Mouse (Mus musculus) cerebellum, adult 8-10 months (tissue): ENCODE measurements around the gene Enoph1.
A peak's percentile ranks its signal among the peaks of the same experiment; 100 is the strongest.

Source experiments
- DNase-seq: peaks from one replicate; pipeline ENCODE4 v3.0.0; 2022

Enoph1 gene

GRCm38 (mm10) chr5:100039602-100040142, at the start of gene Enoph1, which contains the start of gene Hnrnpdl:
TSS of gene Enoph1 (plus strand) at chr5:100039985.
TSS of gene Hnrnpdl (minus strand) at chr5:100039664.
- peak; percentile 95 for DNase-seq

DNA sequence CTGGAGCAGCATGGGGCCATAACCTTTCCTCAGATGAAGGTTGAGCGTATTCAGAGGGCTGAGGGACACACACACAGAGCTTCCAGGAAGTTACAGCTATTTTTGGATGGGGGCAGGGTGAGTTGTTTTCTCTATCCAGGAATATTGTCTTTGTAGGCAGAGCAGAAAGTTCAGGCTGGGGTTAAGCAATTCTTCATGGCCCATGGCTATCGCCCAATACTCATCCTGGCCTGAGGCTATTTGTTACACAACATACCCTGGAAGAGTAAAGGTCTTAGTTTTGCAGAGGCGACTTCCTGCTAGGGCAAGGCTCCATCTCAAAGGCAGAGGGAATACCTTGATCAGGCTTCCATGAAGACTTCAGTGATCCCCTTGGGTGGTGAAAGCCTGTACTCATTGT, 45.6 kb upstream of the Enoph1 start:
- DNase-seq, result no peak

GRCm38 (mm10) chr5:99994680-99995079, 45.1 kb upstream of the Enoph1 start:
- DNase-seq, result no peak

DNA sequence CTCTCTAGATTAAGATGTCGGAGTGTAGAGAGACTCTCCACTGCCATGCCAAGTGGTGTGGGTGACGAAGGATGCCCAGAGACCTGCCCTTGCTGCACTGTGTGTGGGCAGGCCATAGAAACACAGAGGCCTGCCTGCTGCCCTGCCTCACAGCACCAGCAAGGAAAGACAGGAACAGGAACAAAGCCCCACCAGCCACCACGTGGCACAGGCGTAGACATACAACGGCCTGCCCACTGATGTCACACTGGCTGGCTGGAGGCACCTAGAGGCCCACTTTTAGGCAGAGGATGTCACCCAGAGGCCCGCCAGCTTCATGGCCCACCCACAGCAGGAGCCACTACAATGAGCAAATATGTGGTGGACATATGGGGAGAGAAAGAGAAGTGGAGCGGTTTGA, 39.7 kb upstream of the Enoph1 start:
- DNase-seq, result no peak

DNA sequence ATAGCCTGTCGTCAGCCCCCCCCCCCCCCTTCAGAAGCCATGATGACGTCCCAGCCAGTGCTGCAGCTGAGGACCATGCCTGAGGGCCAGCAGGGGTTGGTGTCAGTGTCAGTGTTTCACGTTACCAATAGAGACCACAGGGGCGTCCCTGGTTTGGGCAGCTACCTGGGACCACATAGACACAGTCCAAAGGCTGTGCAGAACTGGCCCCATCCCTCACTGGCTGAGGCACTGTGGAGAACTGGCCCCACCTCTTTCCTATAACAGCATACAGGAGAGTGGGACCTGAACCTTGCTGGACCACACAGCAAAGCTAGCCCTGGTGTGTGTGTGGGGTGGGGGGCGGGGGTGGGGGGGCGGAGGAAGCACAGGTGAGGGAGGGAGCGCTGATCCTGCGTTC, 39.3 kb upstream of the Enoph1 start:
- DNase-seq, result no peak

DNA sequence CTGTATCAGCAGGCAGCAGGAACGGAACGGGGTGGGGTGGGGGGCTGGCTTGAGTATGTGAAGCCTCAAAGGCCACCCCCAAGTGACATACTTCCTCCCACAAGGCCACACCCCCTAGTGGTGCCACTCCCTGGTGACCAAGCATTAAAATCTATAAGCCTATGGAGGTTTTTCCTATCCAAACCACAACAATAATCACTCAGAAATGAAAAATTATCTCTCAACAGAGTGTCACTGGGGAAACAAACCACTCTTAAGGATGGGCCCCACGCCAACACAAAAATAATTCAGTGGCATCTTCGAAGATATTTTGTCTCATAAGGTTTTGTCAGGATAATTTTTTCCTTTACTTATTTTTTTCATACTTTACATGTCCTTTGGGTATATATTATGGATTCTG, 35.9 kb upstream of the Enoph1 start:
- DNase-seq, result no peak

DNA sequence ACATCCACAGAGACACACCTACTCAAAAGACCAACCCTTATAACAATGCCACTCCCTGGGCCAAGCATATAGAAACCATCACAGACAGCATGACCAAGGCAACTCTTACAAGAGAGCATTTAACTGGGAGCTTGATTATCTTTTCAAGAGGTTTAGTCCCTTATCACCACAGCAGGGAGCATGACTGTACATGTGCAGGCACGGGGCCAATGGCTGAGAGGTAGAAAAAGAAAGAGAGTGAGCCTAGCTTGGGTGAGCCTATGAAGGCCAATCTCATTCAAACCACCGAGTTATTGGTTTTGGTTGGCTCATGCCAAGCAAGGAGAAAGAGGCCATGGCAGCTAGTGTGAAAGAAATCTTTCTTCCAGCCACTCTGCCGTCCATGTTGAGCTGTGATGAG, 34.4 kb upstream of the Enoph1 start:
- DNase-seq, result no peak

- DNase-seq, result no peak
Observed at GRCm38 (mm10) chr5:100005896-100006295, 33.9 kb upstream of the Enoph1 start.

DNA sequence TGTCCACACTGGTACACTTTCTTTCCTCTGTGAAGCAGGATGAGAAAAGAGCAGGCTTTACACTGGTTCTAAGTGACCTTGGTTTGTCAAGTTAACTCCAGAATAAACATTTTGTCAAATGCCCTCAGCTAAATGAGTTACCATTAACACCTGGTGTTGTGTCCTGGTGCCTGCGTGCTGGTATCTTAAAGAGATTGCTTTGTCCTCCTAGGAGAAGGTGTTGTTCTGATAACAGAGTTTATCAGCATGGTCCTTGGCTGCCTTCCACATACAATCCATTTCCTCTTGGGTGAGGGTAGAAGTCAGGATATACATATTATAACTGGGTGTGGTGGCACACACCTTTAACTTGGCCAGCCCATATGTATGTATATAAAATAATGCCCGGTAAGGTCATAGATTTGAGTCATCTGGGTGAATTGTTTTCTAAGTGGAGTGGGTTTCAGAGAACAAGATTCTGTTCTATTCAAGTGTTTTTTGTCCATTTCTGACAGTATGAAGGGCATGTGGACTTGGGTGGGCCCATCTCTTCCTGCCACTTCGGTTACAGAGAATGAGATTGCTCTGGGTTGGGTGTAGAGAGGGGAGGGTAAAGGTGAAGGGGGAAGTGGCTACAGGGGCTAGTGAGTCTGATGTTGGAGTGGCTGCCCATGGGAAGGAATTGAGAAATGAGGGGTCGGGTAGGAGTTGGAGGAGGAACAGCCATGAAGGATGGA, 33.3 kb upstream of the Enoph1 start:
- no peak for DNase-seq

- DNase-seq, result no peak
Observed at GRCm38 (mm10) chr5:100007040-100007375, 32.8 kb upstream of the Enoph1 start.

DNA sequence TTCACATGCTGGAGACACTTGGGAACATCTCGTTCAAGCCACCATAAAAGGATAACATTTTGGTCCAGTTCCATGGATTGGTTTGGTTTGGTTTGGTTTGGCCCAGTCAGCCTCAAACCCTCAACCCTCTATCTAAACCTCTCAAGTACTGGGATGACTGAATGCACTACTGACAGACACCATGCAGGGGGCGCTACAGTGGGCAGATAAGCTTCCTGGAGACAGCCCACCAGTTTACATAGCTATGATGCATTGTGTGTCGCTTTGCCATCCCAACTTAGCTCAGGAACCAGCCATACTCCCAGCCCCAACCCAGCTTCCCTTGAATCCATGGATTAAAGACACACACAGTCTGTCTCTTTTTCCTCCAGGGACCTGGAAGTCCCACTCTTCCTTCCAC, 31.3 kb upstream of the Enoph1 start:
- DNase-seq, result no peak

GRCm38 (mm10) chr5:100012599-100012998, 27.2 kb upstream of the Enoph1 start:
- no peak for DNase-seq

DNA sequence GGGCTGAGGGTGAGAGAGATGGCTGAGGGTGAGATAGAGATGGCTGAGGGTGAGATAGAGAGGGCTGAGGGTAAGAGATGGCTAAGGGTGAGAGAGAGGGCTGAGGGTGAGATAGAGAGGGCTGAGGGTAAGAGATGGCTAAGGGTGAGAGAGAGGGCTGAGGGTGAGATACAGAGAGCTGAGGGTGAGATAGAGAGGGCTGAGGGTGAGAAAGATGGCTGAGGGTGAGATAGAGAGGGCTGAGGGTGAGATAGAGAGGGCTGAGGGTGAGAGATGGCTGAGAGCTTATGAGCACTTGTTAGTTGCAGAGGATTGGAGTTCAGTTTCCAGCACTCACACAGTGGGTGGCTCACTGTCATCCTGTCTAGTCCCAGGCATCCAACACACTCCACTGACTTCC, 19.7 kb upstream of the Enoph1 start:
- DNase-seq, result no peak

DNA sequence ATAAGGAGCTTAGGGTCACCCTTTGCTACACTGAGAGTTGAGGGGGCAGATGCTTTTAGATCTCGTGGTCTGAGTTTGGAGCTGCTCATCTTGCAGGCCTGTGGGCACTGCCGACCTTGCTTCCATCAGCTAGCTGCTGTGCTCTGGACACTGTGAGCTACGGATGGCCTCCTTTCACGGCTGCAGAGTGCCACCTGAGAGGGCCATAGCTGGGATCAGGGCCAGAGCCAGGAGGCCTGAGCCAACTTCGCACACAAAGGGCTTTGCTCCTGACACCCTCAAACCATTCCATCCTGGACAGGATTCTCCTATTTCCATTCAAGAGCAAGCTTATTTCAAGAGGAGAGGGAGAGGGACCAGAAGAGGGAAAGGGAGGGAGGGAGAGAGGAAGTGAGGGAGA, 15.4 kb upstream of the Enoph1 start:
- no peak for DNase-seq

- DNase-seq, result no peak
Observed at GRCm38 (mm10) chr5:100024868-100025267, 14.9 kb upstream of the Enoph1 start.

DNA sequence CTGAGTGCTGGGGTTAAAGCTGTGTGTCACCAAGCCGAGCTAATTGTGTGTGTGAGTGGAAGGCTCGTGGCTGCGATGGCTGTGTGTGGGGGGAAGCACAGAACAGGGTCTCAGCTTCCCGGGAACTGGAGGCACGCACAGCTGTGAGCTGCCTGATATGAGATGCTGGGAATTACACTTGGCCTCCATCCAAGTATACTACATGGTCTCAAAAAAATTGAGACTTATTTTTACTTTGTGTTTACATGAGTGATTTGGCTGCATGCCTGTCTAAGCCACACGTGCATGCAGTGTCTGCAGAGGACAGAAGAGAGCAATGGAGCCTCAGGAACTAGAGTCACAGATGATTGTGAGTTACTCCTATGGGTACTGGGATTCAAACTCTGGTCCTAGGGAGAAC, 9.7 kb upstream of the Enoph1 start:
- DNase-seq, result no peak

DNA sequence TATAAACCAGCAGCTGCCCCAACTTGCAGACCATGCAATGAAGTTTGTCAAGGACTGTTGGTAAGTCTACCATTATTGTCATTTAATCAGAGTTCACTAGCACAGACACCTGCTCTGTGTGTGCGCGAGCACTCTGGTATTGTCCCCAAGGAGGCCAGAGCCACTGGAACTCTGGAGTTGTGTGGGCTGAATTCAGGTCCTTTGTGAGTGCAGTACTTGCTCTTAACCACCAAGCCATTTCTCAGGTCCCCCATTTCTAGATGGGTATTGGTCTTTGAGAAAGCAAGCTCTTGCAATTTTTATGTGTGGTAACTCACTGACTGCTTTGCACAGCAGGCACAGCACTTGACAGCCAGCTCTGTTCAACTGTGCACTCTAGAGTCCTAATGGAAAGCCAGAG, 7.7 kb upstream of the Enoph1 start:
- no peak for DNase-seq

DNA sequence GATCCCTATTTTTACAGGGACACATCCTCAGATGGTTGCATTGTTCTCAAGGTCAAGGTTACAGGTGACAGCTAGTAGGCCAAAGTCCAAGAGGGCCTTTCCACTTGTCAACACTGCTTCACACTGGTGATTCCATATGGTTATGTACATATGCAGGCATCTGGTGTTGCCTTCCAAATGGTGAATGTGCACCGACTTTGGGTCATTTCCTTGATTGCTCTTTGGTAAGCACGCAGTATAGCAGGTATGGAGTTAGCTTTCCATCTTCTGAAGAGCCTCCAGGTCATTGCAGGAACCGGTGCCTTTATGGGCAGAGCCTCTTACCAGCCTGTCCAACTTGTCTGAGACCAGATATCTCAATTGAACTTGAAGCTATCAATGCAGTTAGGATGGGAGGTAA, 7.1 kb upstream of the Enoph1 start:
- DNase-seq, result no peak

GRCm38 (mm10) chr5:100035950-100036349, 3.8 kb upstream of the Enoph1 start:
- DNase-seq, result no peak

DNA sequence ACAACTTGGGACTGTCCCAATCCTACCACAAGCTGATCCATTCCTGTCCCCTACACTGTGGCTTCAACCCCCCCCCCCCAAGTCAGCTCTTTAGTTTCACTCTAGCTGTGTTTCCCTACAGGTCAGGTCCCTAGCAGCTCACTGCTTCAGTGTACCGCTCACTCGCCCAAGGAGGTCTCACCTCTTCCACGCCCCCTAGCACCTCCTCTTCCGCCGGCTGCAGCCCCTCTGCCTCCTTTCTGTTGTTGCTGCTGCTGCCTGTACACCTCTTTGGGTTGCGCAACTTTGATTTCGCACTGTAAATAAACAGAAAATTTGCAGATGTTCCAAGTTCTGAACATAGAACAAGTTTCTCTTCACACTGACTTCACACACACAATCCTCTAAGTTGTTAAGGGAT, 3.1 kb upstream of the Enoph1 start:
- DNase-seq, result no peak

- peak; percentile 88 for DNase-seq
Observed at GRCm38 (mm10) chr5:100037965-100038713, 1.6 kb upstream of the Enoph1 start.

- DNase-seq, result peak; percentile 97
Observed at GRCm38 (mm10) chr5:100038714-100039601, 827 bp upstream of the Enoph1 start.

- DNase-seq, result peak; percentile 60
Observed at GRCm38 (mm10) chr5:100040281-100040784, 548 bp downstream of the Enoph1 start.
